Mouse (Mus musculus) embryo, embryonic 9.5 days (tissue): Measurements from ENCODE around the gene Ccdc85b.

ENCODE experiments used
- DNase-seq: peaks from one replicate; pipeline ENCODE4 v3.0.0-alpha.2; 2017; ENCODE audit errors: extremely low spot score

The Ccdc85b gene

GRCm38 (mm10) chr19:5481398-5481797 lies 23.7 kb upstream of the Ccdc85b start:
- no peak for DNase-seq

GRCm38 (mm10) chr19:5480016-5480415 lies 22.3 kb upstream of the Ccdc85b start:
- no peak for DNase-seq

GRCm38 (mm10) chr19:5477668-5478300 lies 20.1 kb upstream of the Ccdc85b start:
- no peak for DNase-seq

GRCm38 (mm10) chr19:5477004-5477667 lies 19.4 kb upstream of the Ccdc85b start:
- DNase-seq: no peak

- DNase-seq: no peak
Measured at GRCm38 (mm10) chr19:5475069-5475714, 17.5 kb upstream of the Ccdc85b start.

- DNase-seq: peak; percentile 61
Measured at GRCm38 (mm10) chr19:5474281-5475068, 16.8 kb upstream of the Ccdc85b start.

GRCm38 (mm10) chr19:5473720-5474119 lies 16.0 kb upstream of the Ccdc85b start, which contains the start of gene Efemp2:
TSS of gene Efemp2 (plus strand) at chr19:5473954.
- peak; percentile 80 for DNase-seq

- no peak for DNase-seq
Measured at GRCm38 (mm10) chr19:5472857-5473256, 15.2 kb upstream of the Ccdc85b start.

- no peak for DNase-seq
Measured at GRCm38 (mm10) chr19:5471846-5472245, 14.2 kb upstream of the Ccdc85b start.

- DNase-seq: no peak
Measured at GRCm38 (mm10) chr19:5468374-5468773, 10.7 kb upstream of the Ccdc85b start, which contains the start of gene Ctsw. TSS of gene Ctsw (minus strand) at chr19:5468507.

GRCm38 (mm10) chr19:5466916-5467500 lies 9.3 kb upstream of the Ccdc85b start:
- DNase-seq: no peak

- DNase-seq: no peak
Measured at GRCm38 (mm10) chr19:5465037-5465436, 7.3 kb upstream of the Ccdc85b start.

GRCm38 (mm10) chr19:5463791-5464562 lies 6.3 kb upstream of the Ccdc85b start:
- DNase-seq: peak; percentile 73

GRCm38 (mm10) chr19:5463212-5463611 lies 5.5 kb upstream of the Ccdc85b start:
- DNase-seq: no peak

GRCm38 (mm10) chr19:5461411-5461810 lies 3.7 kb upstream of the Ccdc85b start:
- DNase-seq: no peak

GRCm38 (mm10) chr19:5460465-5460911 lies 2.8 kb upstream of the Ccdc85b start, which contains the start of gene Fibp:
TSS of gene Fibp (plus strand) at chr19:5460615.
- peak; percentile 88 for DNase-seq

GRCm38 (mm10) chr19:5459896-5460295 lies 2.2 kb upstream of the Ccdc85b start:
- DNase-seq: no peak

- DNase-seq: no peak
Measured at GRCm38 (mm10) chr19:5459019-5459418, 1.3 kb upstream of the Ccdc85b start.

GRCm38 (mm10) chr19:5456922-5457745 lies 560 bp downstream of the Ccdc85b start:
- peak; percentile 94 for DNase-seq
